Mouse (Mus musculus) cerebellum, adult 18-20 months (tissue): Measurements from ENCODE around the gene Taf8.

Source experiments
- DNase-seq, 2 experiments: peaks; one replicate each; pipeline ENCODE4 v3.0.0; 2021

Gene Taf8

DNA sequence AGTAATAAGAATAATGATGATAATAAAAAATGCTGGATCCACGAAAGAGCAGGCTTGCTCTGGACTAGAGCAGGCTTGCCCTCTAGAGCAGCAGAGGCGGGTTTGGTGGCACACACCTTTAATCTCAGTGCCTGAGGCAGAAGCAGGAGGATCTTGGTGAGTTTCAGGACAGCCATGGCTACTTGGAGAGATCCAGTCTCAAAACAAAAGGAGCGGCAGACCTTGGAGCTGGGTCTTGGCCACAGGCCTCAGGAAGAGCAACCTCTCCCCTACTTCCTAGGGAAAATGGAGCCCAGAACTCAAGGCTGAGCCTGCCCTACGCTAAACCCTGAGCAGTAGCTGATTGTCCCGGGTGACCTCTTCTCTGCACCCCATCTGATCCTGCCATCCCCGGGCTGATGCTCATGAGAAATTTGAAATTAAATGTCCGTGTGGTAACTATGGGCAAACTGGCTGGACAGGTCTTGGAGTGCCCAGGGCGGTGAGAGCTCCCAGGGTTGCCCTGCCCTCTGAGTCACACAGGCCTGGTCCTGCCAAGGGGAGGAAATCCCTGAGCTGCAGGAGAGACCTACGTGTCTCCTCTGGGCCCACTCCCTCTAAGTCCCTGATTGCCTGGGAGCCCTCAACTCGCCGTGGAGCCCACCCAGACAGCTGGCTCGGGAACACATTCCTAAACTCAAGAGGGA lies 51.1 kb downstream of the Taf8 start:
- no peak for DNase-seq

DNA sequence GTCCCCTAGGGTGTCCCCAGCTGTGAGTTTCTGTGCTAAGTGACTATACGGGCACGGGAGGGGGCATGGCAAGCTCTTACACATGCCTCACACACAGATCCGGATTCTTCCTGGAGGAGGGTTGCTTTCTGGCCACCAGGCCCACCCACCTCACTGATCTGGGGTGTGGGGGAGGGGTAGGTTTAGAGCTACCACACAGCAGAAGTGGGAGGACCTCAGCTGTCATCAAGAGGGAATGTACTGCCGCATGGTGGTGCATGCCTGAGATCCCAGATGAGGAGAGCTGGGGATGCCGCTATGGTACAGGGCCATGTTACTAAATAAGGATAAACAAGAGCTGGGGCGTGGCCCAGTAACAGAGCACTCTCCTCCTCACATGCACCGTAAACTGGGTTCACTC lies 51.9 kb downstream of the Taf8 start:
- no peak for DNase-seq

DNA sequence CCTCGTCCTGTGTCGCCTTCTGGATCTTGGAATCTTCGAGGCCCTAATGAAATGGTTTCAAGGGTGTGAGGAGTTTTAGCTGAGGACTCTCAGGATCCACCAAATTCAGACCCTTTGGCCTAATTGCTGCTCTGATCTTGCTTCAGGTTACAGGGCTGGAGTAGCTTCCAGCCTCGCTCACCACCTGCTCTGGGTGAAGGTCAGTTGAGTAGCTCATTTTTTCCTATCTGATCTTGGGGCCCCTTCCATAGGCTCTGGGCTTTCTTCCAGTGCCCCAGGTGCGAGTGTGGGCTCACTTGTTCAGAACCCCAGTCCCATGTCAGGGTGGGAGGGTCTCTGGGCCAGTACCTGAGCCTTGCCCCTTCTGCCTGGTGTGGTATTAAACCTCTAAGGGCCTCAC lies 52.7 kb downstream of the Taf8 start:
- DNase-seq = no peak

DNA sequence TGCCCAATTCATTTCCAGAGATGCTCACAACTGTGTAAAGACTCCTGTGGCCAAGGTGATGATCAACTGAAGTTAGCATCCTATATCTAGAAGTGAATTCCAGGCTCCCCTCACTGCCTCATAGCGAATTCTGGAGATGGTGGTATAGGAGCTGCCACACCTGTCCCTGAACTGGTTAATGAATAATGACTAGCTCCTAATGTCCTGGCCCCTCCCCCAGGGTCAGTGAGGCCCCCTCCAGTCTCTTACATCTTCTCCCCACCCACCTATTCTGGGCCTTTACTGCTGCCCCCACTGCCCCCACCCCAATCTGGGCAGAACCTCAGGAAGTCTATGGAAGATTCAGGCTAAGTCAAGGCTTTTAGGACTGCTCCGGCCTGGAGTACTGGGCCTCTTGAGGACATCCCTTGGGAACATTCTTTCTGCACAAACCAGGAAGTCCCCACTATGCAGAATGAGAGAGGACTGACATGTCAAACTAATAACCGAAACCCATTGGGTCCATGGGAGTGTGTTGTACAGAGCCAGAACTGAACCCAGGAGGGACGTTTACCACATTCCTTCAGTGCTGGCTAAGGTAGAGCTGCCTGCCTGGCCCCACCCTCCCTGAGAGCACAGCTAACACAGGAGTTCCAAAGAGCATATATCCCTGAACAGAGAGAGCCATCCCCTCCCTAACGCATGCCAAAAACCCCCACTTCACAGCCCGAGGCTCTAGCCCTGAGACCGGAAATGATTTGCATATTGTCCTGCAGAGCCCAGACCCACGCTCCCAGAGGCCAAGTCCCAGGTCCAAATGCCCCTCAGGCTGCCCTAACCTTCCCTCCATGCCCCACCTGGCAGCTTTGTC lies 53.3 kb downstream of the Taf8 start:
- no peak for DNase-seq

DNA sequence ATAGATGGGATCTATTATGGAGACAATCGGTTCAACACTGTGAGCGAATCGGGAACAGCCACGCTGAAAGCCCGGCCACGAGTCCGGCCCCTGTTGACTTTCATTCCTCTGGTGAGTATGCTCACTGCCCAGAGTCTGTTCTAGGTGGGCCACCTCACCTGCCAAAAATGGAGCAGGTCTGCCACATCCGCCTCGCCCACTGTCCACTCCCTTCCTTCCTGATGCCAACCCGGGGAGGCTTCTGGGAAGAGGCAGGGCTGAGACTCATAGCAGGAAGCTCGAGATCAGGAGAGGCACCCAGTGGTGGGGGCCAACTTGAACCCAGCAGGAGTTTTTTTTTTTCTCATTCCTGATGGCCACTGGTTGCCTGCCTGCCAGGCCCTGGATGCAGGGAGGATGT lies 55.5 kb downstream of the Taf8 start:
- DNase-seq = no peak

DNA sequence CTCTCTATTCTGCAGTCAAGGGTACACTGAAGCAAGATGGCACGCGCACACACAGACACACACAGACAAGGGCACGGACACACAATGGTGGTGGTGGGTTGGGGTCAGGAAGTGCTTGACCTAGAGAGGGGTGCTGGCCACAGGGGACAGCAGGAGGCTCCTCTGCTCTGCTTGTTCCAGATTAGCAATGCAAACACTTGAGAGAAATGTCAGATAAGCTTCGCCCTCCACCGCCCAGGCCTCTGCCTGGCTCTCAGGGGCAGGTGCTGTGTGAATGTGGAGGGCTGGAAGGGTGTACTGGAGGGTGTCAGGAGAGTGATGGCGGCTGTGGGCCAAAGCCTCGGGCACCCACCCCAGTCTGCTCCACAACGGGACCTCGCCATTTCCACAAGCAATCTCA lies 56.1 kb downstream of the Taf8 start:
- no peak for DNase-seq

DNA sequence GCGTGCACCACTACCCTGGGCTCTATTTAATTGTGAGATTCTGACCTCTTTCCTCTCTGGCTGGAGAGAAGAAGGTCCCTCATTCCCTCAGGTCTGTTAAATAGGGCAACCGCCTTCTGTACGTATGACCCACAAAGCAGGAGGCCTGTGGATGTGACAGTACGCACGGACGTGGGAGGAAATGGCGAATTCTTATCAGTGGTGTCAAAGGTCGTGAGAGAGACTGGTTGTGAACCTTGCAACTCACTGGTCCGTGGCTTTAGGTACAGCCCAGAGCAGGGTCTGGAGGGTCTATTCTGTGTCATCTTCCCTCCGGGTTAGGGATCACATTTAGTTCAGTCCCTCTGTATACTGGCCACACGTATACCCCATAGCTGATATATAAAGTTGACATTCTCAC lies 56.6 kb downstream of the Taf8 start:
- no peak for DNase-seq

DNA sequence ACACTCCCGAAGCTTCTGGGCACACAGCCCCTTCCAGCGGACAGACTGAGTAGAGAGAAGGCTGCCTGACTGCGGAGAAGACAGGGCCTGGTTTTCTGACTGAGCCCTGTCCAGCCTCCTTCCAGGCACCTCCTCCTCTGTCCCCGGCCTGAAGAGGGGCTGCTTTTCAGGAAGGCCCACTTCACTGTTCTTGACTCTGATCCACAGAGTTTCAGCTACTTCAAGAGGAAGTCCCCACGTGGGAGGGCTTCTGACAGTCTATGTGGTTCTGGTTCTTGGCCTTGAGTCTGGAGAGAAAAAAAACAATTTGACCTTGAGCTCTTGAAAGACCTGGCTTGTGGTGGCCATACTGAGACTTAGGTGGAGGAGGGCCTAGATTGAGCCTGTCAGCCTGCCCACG lies 58.0 kb downstream of the Taf8 start:
- no peak for DNase-seq

DNA sequence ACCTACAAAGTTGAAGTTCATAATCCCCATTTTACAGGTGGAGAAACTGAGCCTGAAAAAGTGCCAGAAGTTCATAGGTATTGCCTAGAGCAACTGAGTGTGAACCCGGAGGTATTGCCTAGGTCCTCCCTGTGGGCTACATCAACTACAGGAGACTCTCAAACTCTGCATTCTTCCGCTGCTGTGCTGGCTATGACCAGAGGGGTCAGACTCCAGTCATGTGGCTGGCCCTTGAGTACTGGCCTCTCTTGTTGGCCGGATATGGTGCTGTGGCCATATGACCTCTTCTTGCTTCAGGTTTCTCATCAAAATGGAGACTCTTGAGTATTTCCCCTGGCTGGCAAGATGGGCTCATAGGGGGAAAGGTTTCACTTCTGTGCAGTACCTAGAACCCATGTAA lies 59.8 kb downstream of the Taf8 start:
- no peak for DNase-seq

DNA sequence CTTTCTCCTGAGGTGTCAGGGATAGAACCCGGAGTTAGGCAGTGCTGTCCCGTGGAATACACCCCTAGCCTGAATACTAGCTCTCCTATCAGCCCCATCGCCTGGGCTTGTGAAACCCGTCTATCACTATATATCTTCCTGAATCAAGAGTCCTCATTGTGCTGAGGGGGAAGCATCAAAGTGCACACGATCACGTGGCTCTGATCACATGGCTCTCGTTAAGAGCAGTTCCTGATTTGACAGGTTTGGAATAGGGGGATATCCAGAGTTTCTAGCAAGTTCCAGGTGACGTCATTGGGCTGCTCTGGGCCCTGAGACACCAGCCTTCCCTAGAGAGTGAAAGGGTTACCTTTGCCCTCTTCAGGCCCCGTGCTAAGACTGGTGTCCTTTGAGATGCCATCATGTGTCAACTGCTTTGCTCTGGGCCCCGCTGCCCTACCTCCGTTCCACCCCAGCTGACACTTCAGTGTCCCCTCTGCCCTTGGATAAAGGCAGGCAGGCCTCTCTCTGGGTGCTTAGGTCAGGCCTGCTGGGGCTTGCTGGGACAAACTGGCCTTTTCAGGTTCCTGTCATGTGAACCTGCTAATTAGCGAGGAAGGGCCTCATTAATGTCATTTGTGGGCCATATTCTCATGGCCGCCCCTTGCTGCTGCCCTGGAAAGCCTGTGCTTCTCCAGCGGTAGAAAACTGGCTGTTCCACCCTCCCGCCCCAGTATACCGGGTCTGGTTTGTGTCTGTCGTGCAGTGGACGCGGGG lies 60.6 kb downstream of the Taf8 start:
- no peak for DNase-seq

DNA sequence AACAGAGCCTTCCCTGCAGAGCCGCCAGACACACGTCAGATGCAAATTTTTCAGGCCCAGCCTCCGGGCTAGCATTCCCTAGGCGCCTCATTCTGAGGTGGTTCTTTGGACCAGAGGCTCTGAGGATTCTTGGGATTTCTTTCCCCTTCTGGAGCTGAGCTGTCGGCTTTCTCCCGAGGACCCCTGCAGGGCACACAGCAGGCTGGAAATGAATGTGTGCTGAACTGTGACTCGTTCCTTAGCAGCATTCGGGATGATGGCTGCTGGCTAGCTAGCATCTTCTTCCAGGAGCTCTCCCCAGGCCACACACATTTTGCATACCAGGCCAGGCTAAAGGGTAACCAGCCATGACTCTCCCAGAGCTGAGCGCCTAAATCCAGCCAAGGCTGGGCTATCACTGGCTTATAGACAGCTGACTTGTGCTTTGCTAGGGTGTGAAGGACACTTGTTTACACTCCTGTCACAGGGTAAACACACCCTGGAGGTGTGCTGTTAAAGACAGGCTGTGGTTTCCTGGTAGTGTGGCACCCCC lies 61.7 kb downstream of the Taf8 start:
- DNase-seq = no peak

DNA sequence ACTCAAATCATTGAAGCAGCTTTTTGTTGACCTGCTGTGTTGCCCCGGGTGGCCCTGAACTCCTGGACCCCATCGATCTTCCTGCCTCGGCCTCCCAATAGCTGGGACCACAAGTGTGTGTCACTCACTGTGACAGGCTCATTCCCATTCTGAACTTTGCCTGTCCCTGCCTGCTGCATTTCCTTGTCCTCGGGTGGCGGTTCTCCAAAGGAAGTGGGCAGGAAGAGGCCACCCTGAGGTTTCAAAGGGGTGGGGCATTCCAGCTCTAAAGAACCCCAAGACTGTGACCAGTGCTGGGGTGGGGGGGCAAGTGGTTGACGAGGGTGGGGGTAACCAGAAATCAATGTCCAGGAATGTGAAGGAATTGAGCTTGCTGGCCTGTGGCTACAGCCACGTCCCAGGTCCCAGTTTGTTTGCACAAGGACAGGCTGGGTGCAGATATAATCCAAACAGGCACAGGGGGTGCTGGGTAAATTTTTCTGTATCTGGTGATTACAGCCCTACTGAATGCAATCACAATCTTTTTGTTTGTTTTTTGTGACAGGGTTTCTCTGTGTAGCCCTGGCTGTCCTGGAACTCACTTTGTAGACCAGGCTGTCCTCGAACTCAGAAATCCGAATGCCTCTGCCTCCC lies 62.6 kb downstream of the Taf8 start:
- no peak for DNase-seq

DNA sequence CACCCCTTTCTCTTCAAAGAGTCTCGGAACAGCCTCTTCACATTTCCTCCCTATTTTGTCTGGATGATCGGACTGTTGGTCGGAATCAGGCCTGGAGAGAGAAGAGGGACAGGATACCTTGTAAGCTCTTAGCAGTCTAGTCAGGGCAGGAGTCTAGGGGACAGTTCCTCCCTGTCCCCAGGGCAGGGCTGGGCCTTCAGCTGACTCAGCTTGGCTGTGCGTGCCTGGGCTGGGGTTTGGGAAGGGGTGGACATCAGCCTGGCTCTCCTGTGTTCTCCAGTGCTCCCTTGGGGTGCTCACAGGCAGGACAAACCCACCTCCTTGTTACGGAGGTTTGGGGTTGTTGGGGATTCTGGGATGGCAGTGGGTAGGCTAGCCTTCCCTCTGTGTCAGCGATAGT lies 63.5 kb downstream of the Taf8 start:
- no peak for DNase-seq

DNA sequence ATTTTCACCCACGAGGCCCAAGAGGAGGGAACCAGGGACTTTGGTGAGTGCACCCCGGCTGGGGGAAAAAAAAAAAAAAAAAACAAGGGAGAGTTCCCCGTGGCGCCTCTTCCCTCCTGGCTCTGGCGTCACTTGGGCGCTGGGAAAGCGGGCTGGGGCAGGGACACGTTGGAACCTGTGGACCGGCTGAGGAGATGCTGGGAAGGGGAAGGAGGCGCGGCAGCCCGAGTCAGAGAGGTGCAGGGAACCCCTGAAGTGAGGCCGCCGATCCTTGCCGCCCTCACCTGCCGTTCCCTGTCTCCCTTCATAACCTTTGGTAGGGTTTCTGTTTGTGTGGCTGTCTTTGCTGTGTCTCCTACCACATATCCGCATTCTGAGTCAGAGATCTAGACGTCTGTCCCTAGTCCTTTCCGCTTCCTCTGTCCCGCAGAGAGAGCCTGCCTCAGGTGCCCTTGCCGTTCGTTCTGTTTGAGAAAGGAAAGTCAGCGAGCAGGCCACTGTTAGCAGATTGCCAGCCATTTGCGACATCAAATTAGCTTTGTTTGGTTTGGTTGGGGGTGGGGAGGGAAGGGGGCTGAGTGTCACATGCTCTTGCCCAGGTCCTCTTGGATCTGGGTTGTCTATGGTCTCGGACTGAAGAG lies 65.1 kb downstream of the Taf8 start, which contains the start of gene 1700001C19Rik:
Gene 1700001C19Rik (minus strand): TSS at position 470 of the 641 bp plus-strand sequence.
- no peak for DNase-seq

DNA sequence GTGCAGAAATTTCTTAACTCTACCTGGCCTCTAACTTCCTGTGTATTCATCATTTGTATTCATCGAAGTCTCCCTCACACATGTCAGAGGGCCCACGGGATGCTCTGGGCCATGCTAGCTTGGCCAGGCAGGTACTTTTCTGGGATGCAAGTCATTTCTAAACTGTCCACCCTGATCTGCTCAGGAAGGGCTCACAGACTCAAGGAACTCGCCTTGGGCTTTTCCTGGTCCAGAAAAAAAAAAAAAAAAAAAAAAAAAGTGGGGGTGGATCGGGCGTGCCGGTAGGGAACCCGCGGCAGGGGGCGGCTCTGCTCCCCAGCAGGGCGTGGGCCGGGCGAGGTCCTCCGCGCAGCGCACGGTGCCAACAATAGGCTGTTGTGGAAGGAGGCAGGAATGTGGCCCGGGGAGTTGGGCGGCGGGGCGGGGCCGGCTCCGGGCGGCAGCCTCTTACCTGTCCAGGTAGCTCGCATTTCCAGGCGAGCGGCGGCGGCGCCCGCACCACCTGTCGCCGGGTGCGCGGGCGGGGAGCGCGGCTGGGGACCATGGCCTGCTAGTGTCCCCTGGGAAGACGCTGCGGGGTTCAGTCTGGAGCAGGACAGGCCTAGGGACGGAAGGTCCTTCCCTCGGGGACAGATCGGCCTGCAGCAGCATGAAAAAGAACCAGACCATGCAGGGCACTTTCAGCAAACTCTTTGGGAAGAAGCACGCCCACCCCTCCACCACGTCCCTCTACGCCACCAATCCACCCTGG lies 65.8 kb downstream of the Taf8 start, which contains the start of gene AI661453:
Gene AI661453 (plus strand): TSS at position 460 of the 751 bp plus-strand sequence.
- DNase-seq = peak in 1 of 2 experiments; percentile 9
